Mouse (Mus musculus): ENCODE data around the gene Fbxw4.
A peak's percentile ranks its signal among the peaks of the same experiment; 100 is the strongest.

Gene Fbxw4

GRCm38 (mm10) chr19:45659738-45660502 is at the start of gene Fbxw4:
Gene Fbxw4, minus strand, starts transcription at chr19:45660312.
- peak; percentile 78 to 88 for DNase-seq (ENCODE audit: low spot score in 2 of 2)

DNA sequence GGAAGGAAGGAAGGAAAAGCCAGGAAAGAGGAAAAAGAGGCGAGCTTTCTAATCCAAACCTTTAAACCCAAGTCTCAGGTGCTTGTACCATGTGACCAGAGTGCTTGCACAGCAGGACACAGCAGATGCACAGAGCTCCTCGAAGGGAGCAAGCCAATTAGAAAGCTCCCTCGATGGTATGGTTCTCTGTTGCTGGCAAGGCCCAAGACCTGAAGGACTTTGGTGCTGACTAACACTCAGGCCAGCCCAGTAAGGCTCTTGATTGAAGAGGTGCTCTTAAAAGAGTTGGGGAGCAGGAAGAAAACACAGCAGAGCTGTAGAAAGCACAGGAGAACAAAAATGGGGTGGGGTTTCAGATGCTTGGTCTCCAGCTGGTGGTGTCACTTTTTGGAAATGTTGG is 48.6 kb upstream of the Fbxw4 start:
- DNase-seq (ENCODE audit: low spot score in 2 of 2): no peak

GRCm38 (mm10) chr19:45696281-45696600 is 36.1 kb upstream of the Fbxw4 start:
- no peak for DNase-seq (ENCODE audit: low spot score in 2 of 2)

DNA sequence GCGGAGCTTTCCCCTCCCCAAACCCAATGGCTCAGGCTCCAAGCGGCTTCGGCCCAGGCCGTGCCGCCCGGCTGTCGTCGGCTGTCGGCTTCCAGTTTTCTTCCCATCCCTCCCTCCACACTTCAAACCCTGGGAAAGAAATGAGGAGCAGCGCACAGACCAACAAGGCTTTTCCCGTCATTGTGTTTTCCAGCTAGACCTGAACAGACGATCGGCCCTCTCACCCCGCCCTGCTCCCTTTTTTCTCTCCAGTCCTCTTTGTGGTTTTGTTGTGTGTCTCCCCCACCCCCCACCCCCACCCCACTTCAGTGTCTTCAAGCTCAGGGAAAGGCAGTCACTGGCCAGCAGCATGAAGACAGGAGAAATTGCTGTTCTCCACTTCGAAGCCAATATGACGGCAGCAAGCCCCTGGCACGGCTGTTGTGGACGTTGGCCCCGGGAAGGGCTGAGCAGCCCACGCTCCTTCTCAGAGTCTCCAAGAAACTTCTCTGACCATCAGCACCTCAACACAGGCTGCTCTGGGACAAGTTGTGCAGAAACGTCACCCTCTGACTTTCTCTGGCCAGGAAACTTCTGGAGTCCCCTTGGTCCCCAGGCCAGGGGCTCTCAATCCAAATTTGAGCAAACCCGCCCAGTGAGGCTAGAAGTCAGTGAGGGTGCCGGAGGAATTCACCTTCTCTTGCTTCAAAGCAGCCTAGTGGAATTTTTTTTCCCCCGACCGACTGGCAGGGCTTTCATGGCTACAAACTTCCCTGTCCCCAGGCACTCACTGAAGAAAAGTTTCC is 35.6 kb upstream of the Fbxw4 start:
- no peak for DNase-seq (ENCODE audit: low spot score in 2 of 2)

DNA sequence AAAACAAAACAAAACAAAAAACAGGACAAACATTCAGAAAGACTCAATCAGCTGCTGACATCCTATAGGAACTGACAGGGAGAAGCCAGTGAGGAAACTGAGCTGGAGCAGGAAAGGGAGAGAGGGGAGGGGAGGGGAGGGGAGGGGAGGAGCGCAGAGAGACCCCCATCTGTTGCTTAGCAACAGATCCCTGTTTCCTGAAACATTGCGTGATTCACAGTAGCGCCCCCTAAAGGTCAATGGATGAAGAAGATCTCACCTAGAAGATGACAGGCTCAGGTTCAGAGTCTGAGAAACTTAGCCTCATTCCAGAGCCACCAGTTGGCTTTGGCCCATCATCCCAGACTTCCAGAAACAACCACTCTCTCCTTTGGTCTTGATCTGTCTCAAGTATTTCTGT is 33.9 kb upstream of the Fbxw4 start:
- no peak for DNase-seq (ENCODE audit: low spot score in 2 of 2)

DNA sequence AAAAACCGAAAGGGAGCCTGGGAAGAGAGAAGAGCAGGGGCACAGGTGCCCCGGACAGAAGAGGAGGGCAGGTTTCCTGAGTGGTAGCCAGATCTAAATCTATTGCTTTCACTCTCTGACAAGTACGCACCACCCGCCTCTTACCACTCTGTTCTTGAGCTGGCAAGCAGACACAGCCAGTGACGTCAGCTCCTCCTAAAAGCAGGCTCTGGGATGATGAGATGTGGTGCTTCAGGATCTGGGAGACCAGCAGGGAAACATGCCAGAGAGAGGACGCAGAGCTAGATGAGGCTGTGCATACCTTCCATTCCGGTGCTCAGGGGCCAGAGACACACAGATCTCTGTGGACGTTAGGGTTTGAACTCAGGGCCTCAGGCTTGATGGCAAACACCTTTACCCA is 32.1 kb upstream of the Fbxw4 start:
- no peak for DNase-seq (ENCODE audit: low spot score in 2 of 2)

GRCm38 (mm10) chr19:45691001-45691535 is 31.0 kb upstream of the Fbxw4 start:
- DNase-seq (ENCODE audit: low spot score in 2 of 2): no peak

DNA sequence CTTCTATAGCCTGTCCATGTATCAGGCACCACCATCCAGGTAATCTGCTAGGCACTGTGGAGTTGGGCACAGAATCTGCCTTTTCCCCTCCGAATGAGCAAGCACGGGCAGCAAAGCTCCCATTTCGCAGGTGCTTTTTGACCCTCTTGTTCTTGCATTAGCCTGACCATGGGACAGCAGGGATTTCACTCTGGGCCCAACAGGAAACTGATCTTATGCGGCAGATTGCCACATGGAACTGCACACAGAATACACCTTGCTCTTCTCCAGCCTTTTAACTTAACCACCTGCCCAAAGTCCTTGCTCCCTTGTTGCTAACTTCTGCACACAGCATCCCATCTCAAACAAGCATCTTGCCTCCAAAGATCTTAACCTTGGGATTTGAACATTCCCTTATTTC is 26.9 kb upstream of the Fbxw4 start:
- no peak for DNase-seq (ENCODE audit: low spot score in 2 of 2)

DNA sequence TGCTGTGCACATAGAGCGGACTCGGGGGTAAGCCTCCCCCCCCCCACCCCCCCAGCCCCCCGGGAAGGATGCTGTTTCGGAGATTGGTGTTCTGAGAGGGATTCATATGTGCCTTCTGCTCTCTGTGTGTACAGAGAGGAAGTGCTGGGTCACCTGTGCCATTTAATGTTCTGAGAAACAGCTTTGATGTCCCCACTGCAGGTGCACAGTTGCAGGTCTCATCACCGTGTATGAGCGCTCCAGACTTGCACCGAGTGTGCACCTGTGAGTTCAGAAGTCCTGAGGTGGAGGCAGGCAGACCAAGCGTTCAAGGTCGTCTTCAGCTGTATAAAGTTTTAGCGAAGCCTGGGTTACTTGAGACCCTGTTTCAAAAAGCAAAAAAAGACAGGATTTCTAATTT is 23.6 kb upstream of the Fbxw4 start:
- DNase-seq (ENCODE audit: low spot score in 2 of 2): no peak

DNA sequence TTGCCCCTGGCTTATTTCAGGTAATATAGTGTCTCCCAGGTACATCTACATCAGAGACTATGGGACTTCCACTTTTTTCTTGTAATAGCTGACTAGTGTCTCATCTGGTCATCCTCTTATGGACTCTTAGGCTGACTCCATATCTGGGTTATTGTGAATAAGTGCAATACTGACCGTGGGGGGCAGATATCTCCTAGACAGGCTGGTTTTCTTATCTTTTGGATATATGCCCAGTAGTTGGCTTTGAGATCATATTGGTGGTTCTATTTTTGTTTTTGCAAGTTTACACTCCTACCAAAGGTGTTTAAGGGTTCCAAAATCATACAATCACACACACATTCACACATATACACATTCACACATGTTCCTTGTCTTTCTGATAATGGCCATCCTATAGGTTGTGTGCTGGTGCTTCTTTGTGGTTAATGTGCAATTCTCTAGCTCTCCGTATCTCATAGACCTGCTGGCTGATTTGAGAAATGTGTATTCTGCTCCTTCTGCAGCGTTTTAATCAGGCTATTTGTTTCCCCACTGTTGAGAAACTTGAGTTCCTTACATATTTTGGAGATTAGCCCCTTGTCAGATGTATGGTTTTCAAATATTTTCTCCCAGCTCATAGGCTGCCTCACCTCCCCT is 20.5 kb upstream of the Fbxw4 start:
- DNase-seq (ENCODE audit: low spot score in 2 of 2): no peak

- DNase-seq (ENCODE audit: low spot score in 2 of 2): peak in 1 of 2 experiments; percentile 20
Measured at GRCm38 (mm10) chr19:45676723-45677269, 16.7 kb upstream of the Fbxw4 start.

DNA sequence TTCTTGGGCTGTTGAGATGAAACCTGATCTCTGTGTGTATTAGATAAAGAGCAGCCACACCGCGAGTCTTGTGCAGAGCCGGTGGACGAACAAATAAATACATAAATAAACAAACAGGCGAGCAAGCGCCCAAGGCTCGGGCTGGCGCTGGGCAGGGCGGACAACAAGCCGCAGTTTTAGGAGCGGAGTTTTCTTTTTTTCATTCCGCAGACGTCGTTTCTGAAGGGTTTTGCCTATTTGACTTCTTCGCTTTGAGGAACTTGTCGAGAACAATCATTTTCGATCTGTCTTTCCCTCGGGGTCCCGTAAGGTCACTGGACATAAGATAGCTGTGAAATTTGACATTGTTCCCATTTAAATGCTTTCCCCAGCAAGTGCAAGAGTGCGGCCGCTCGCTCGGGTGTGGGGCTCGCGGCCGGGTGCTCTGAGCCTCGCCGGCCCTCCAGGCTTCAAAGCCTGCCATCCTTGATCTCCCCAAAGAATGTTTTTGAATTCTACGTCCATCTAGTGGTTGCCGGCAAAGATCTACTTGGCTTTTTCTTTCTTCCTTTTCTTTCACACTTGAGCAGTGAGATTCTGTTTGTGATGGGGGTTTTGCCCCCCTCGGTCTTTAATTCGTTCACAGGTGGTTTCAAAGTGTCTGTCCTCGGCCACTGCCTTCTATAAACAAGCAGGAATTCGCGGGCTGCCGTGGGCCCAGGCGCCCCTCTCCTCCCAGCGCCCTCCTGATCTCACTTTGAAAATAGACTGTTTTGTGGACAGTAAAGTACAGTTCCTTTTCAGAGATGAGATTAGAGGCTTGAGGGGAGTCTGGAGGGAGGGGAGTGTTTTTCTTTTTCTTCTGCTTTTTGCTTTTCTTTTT is 15.8 kb upstream of the Fbxw4 start:
- peak; percentile 46 for DNase-seq (ENCODE audit: low spot score in 2 of 2)

DNA sequence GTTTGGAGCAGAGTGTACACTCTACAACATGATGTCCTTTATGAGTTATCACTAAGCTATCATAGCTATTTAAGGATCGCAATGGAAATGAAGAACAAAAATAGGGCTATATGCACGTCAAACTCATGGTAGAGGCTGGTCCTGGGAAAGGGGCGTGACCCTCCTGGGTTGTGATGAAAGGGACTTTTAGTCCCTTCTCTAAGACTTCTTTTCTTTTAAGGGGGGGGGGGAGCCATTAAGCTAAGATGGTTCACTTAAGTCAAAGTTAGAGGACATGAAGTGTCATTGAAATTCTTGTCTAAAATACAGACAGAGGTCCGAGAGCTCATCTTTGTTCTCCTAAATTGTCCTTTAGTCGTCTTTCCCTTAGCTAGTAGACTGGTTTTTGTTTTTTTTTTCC is 15.1 kb upstream of the Fbxw4 start:
- peak in 1 of 2 experiments; percentile 32 for DNase-seq (ENCODE audit: low spot score in 2 of 2)

DNA sequence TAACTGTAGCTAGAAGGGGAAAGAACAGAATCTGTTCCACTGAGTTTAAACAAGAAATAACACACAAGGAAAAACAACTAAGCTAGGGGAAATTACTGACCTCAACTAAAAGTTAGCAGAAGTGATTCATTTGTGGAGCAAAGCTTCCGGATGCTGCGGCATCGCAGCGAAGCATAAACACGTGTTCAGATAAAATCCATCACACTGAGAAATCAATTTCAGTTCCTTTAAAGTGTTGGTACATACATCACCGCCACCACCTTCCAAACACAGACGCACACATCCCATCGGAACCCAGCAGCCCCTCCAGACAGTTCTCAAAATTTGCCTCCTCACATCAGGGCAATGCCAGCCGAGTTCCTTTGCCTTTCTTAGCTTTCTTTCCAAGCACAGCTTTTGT is 12.9 kb upstream of the Fbxw4 start:
- DNase-seq (ENCODE audit: low spot score in 2 of 2): no peak

DNA sequence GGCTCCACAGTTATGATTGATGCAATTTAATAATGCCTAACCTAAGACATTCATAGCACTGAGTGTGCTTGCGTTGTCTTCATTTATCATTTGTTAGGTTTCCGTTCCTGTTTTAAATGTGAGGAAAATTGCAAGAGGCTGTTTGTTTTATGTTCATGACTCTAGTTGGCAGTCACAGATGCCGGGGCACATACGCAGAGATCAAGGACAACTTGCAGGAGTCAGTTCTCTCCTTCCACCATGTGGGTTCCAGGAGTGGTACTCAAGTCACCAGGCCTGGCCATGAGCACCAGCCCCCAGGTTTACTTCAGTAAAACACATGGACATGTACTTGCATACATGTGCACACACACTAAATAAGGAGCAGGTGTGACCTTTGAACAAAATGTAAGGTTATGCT is 8.9 kb upstream of the Fbxw4 start:
- DNase-seq (ENCODE audit: low spot score in 2 of 2): no peak

DNA sequence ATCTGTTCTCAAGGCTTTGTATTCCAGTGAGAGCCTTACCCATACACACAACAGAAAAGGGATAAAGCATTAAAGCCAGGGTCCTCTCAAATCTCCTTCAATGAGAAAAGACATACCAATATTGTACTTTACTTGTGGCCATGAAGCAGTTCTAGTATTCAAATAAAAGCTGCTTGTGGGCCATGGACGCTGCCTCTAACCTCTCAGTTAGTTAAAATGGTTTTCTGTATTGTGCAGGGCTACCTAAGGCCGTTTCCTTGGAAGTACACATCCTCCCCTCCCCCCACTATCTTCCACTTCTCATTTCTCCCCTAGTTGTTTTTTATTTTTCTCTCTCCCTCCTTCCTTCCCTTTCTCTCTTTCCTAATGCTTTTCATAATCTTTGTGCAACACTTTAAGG is 3.7 kb upstream of the Fbxw4 start:
- DNase-seq (ENCODE audit: low spot score in 2 of 2): no peak

DNA sequence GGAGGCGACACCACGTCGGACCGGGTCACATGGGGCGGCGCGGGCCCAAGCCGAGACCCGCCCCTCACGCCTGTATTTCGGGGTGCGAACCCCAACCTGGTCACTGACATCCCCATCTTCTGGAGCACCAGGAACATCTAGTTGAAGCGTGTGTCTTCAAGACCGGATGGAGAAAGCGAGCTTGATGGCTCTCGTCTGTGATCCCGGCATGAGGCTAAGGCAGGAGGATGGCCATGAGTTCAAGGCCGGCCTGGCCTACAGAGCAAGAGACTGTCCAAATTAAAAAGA is 335 bp upstream of the Fbxw4 start:
- DNase-seq (ENCODE audit: low spot score in 2 of 2): peak in 1 of 2 experiments; percentile 84

DNA sequence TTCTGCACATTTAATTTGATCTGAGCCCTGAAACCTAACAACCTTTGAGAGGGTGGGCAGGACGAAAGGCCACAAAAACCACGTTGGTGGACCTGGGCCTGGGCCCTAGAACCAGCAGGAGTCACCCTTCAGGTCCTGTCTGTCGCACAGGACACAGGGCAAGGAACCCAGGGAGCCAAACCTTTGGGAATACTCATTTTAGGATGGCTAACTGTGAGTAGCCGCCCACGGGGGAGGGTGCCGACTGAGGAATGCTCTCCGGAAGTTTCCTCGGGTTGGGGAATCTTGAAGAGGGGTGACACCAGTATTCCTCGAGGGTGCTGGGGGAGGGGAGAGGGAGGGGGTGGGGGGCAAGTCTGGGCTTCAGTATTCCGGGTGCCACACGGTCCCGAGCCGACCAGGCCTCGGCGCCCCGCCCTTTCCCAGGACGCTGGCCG is 793 bp downstream of the Fbxw4 start:
- peak; percentile 56 to 63 for DNase-seq (ENCODE audit: low spot score in 2 of 2)

GRCm38 (mm10) chr19:45658556-45659268 is 1.4 kb downstream of the Fbxw4 start:
- DNase-seq (ENCODE audit: low spot score in 2 of 2): peak in 1 of 2 experiments; percentile 27

- no peak for DNase-seq (ENCODE audit: low spot score in 2 of 2)
Measured at GRCm38 (mm10) chr19:45657828-45658227, 2.3 kb downstream of the Fbxw4 start.
